Mouse (Mus musculus) MEL (cell line): ENCODE data around the gene Fam160a1.

Source experiments
- CTCF ChIP-seq, 3 experiments: IDR thresholded peaks in 2 of 3; conservative IDR thresholded peaks in 1 of 3; 2 replicates each; pipeline ENCODE4 v1.5.1; 2011 to 2012; ENCODE audit warnings: low read length in 3 of 3, low read depth in 2 of 3, mild to moderate bottlenecking in 2 of 3, improper control_type of control experiment in 1 of 3, inconsistent platforms in 1 of 3, mixed read lengths in 1 of 3, moderate library complexity in 1 of 3; ENCODE audit not compliant: control insufficient read depth in 1 of 3, insufficient read depth in 1 of 3, poor library complexity in 1 of 3, severe bottlenecking in 1 of 3
- E2F4 ChIP-seq: IDR thresholded peaks from 2 replicates; pipeline ENCODE4 v1.6.1; 2011; ENCODE audit warnings: low read depth, low read length, improper control_type of control experiment, borderline replicate concordance
- EP300 ChIP-seq, 2 experiments: IDR thresholded peaks; 2 replicates each; pipeline ENCODE4 v1.6.1; 2011; ENCODE audit warnings: improper control_type of control experiment in 2 of 2, low read length in 2 of 2, low read depth in 1 of 2, mild to moderate bottlenecking in 1 of 2
- GATA1 ChIP-seq: IDR thresholded peaks from 2 replicates; pipeline ENCODE4 v1.6.1; 2011; ENCODE audit warnings: low read depth, low read length, improper control_type of control experiment
- MAFK ChIP-seq: IDR thresholded peaks from 2 replicates; pipeline ENCODE4 v1.6.1; 2011; ENCODE audit warnings: low read depth, mild to moderate bottlenecking, low read length, improper control_type of control experiment, borderline replicate concordance
- MEF2A ChIP-seq: IDR thresholded peaks from 2 replicates; pipeline ENCODE4 v1.6.1; 2014; ENCODE audit warnings: low read depth, mild to moderate bottlenecking, inconsistent platforms, low read length, improper control_type of control experiment; ENCODE audit not compliant: poor library complexity, insufficient replicate concordance, severe bottlenecking; ENCODE audit errors: extremely low read depth

- TF ChIP-seq GATA1 = no peak
- no peak for TF ChIP-seq MAFK
- TF ChIP-seq E2F4 = no peak
- no peak for TF ChIP-seq CTCF (IDR thresholded peaks at IDR 0.05 in 2 of 3, conservative IDR thresholded peaks at IDR 0.05 in 1 of 3; ENCODE audit: control insufficient read depth in 1 of 3, insufficient read depth in 1 of 3, low read depth in 2 of 3, low read length in 3 of 3, poor library complexity in 1 of 3, severe bottlenecking in 1 of 3)
- no peak for TF ChIP-seq EP300 (IDR thresholded peaks at IDR 0.05; ENCODE audit: low read depth in 1 of 2, low read length in 2 of 2)
- no peak for TF ChIP-seq MEF2A
These were observed 42.2 kb upstream of the Fam160a1 start for GRCm38 (mm10) chr3:85859311-85859710.
